Mouse (Mus musculus) olfactory bulb, adult 2 months (tissue): Measurements from ENCODE around the gene Cdh22.

Experiments used
- CTCF ChIP-seq: fragments of 200-500 bp; IDR thresholded peaks from 2 replicates; pipeline ENCODE4 v1.5.1; 2012; ENCODE audit warnings: low read depth, mild to moderate bottlenecking, low read length, moderate library complexity; ENCODE audit not compliant: insufficient read depth
- POLR2A ChIP-seq: fragments of 200-500 bp; IDR thresholded peaks from 2 replicates; pipeline ENCODE4 v1.6.1; 2012; ENCODE audit warnings: mild to moderate bottlenecking, low read depth, low read length, moderate library complexity; ENCODE audit not compliant: insufficient read depth

- no peak for TF ChIP-seq CTCF
- TF ChIP-seq POLR2A, result no peak
Observed at GRCm38 (mm10) chr2:165143487-165143886, 91.2 kb downstream of the Cdh22 start.
